In the genomic region with DNA sequence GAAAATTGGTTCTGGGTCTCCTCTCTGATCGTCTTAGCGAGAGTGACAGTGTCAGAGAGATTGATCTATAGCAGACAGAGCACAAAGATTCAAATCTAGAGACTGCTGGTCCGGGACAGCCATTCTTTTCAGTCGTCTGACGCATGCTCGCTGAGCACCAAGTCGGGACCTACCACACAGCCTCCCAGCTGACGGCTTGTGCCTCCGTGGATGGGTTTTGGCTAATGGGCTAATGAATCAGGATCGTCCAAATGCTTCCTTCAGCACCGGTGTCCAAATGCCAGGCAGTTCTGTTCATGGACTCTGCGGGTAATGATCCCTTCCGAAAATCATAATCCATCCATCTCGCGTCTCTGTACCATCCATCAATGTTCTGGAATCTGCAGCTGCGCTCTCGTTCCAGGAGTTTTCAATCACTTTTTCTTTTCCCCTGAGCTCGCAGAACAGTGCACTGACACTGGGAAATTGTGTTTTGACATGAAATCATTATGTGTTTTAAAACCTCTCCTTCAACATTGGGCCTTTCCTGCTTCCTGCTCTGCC, we compare ENCODE assay signal across 27 mouse cellular contexts. TPM values are rescaled to one million over a fixed set of nuclear protein-coding genes. Genes with fewer than 3 reads are reported as not detected.
DNase-seq lines count a peak whose midpoint lies in the region; ATAC-seq and TF ChIP-seq lines count a peak whose summit lies in the region.
"Had no signal": no experiment of that assay in that cellular context is flagged by ENCODE, and none has a peak within 500 bp of the region (broad histone marks: within the 10 kb centered on the region; RNA-seq: fewer than 3 reads in every experiment).

No protein-coding gene starts in this region.

- 0 out of 2 replicates have a peak, but pooled peaks have one; percentile 35 for ATAC-seq in hindbrain, embryonic 11.5 days (ENCODE audit: low FRiP score)
- peak; percentile 58; the same call in 1 of the 2 replicates for ATAC-seq in hindbrain, embryonic 12.5 days (ENCODE audit: low FRiP score)
- peak; percentile 44; the same call in 1 of the 2 replicates for ATAC-seq in hindbrain, embryonic 14.5 days (ENCODE audit: low FRiP score)
- peak; percentile 70 for ATAC-seq in hindbrain, embryonic 16.5 days
- no peak for ATAC-seq in intestine, postnatal 0 days
- ATAC-seq: activated CD4-positive, CD25-positive, alpha-beta regulatory T cell, adult 4 months; CD4-positive, CD25-positive, alpha-beta regulatory T cell, adult 4 months; forebrain, embryonic 14.5 days; forebrain, embryonic 16.5 days; Patski had no signal

- DNase-seq in hindbrain, embryonic 11.5 days (ENCODE audit: low spot score): no peak
- DNase-seq in hindbrain, embryonic 10.5 days (ENCODE audit: low spot score): no peak
- DNase-seq in hindbrain, embryonic 14.5 days (ENCODE audit: low spot score): peak; percentile 25
- no peak for DNase-seq in heart, adult 8-10 months (ENCODE audit: low spot score)
- DNase-seq in cerebellum, adult 11-12 months: no peak
- DNase-seq: adrenal gland, adult 8-10 months; adrenal gland, postnatal 14 days; adrenal gland, postnatal 36 days; B cell, adult 2 months; cerebellum, adult 2 months; cerebellum, adult 9-10 months; cerebellum, postnatal 10 days; cerebellum, postnatal 25 days had no signal

- H3K4me2 ChIP-seq in hindbrain, embryonic 11.5 days (replicated peaks; ENCODE audit: low read depth, low read length): no peak overlapping the region
- no peak overlapping the region for H3K4me2 ChIP-seq in hindbrain, embryonic 12.5 days (replicated peaks)
- peak overlapping the region; percentile 21 for H3K4me2 ChIP-seq in hindbrain, embryonic 14.5 days (replicated peaks)
- peak overlapping the region; percentile 24; the same call in 1 of the 2 replicates for H3K4me2 ChIP-seq in hindbrain, embryonic 16.5 days (ENCODE audit: low read length)
- no peak overlapping the region for H3K4me2 ChIP-seq in intestine, postnatal 0 days (replicated peaks; ENCODE audit: low read depth)
- H3K4me2 ChIP-seq: embryonic facial prominence, embryonic 12.5 days; forebrain, embryonic 12.5 days had no signal

- H3K27ac ChIP-seq in hindbrain, embryonic 11.5 days (ENCODE audit: low read depth, low read length): no peak overlapping the region
- no peak overlapping the region for H3K27ac ChIP-seq in hindbrain, embryonic 10.5 days
- 0 out of 2 replicates have a peak overlapping the region, but pooled peaks have one; percentile 18 for H3K27ac ChIP-seq in hindbrain, embryonic 12.5 days
- H3K27ac ChIP-seq in hindbrain, embryonic 14.5 days: peak overlapping the region; percentile 51; the same call in 1 of the 2 replicates
- no peak overlapping the region for H3K27ac ChIP-seq in hindbrain, embryonic 16.5 days (ENCODE audit: low read depth, low read length)
- no peak overlapping the region for H3K27ac ChIP-seq in intestine, postnatal 0 days (ENCODE audit: low read depth, low read length)
- H3K27ac ChIP-seq: embryonic facial prominence, embryonic 10.5 days; embryonic facial prominence, embryonic 12.5 days; forebrain, embryonic 12.5 days had no signal

- H3K9me3 ChIP-seq in hindbrain, embryonic 11.5 days (ENCODE audit: control insufficient read depth, low read length): no peaks in the 10 kb centered on the region
- no peaks in the 10 kb centered on the region for H3K9me3 ChIP-seq in hindbrain, embryonic 10.5 days
- no peaks in the 10 kb centered on the region for H3K9me3 ChIP-seq in hindbrain, embryonic 12.5 days (replicated peaks)
- H3K9me3 ChIP-seq in hindbrain, embryonic 14.5 days (ENCODE audit: control insufficient read depth, low read length): no peaks in the 10 kb centered on the region
- no peaks in the 10 kb centered on the region for H3K9me3 ChIP-seq in hindbrain, embryonic 16.5 days (ENCODE audit: control insufficient read depth, low read length)
- H3K9me3 ChIP-seq in intestine, postnatal 0 days (ENCODE audit: control insufficient read depth): no peaks in the 10 kb centered on the region
- H3K9me3 ChIP-seq: embryonic facial prominence, embryonic 10.5 days; embryonic facial prominence, embryonic 12.5 days; forebrain, embryonic 12.5 days had no signal

- TF ChIP-seq CTCF in intestine, postnatal 0 days (IDR thresholded peaks at IDR 0.05; ENCODE audit: low read depth): no peak

- H3K36me3 ChIP-seq in hindbrain, embryonic 11.5 days (ENCODE audit: control insufficient read depth, insufficient read depth, low read length): no peaks in the 10 kb centered on the region
- no peaks in the 10 kb centered on the region for H3K36me3 ChIP-seq in hindbrain, embryonic 10.5 days
- no peaks in the 10 kb centered on the region for H3K36me3 ChIP-seq in hindbrain, embryonic 12.5 days
- no peaks in the 10 kb centered on the region for H3K36me3 ChIP-seq in hindbrain, embryonic 14.5 days (replicated peaks; ENCODE audit: control insufficient read depth, insufficient read depth)
- no peaks in the 10 kb centered on the region for H3K36me3 ChIP-seq in hindbrain, embryonic 16.5 days (ENCODE audit: control insufficient read depth, insufficient read depth, low read length)
- H3K36me3 ChIP-seq in intestine, postnatal 0 days (ENCODE audit: control insufficient read depth, insufficient read depth): no peaks in the 10 kb centered on the region
- H3K36me3 ChIP-seq: embryonic facial prominence, embryonic 10.5 days; embryonic facial prominence, embryonic 12.5 days; forebrain, embryonic 12.5 days; G1E had no signal

- 75% methylated on average over 18 of the region's 18 CpGs for WGBS in hindbrain, embryonic 11.5 days
- WGBS in hindbrain, embryonic 10.5 days: 84% methylated on average over 18 of the region's 18 CpGs
- WGBS in hindbrain, embryonic 12.5 days: 70% methylated on average over 18 of the region's 18 CpGs
- WGBS in hindbrain, embryonic 14.5 days: 66% methylated on average over 18 of the region's 18 CpGs
- 69% methylated on average over 18 of the region's 18 CpGs for WGBS in hindbrain, embryonic 16.5 days
- WGBS in intestine, postnatal 0 days: 80% methylated on average over 18 of the region's 18 CpGs

- H3K9ac ChIP-seq in hindbrain, embryonic 11.5 days (ENCODE audit: low read depth, low read length): no peak overlapping the region
- no peak overlapping the region for H3K9ac ChIP-seq in hindbrain, embryonic 12.5 days
- no peak overlapping the region for H3K9ac ChIP-seq in hindbrain, embryonic 14.5 days
- no peak overlapping the region for H3K9ac ChIP-seq in hindbrain, embryonic 16.5 days (ENCODE audit: low read depth, low read length)
- no peak overlapping the region for H3K9ac ChIP-seq in intestine, postnatal 0 days (ENCODE audit: low read depth, low read length)
- H3K9ac ChIP-seq: embryonic facial prominence, embryonic 12.5 days; forebrain, embryonic 12.5 days had no signal

- H3K4me1 ChIP-seq in hindbrain, embryonic 11.5 days (replicated peaks; ENCODE audit: control insufficient read depth, insufficient read depth, low read length): no peaks in the 10 kb centered on the region
- peaks cover 3% of the 10 kb centered on the region for H3K4me1 ChIP-seq in hindbrain, embryonic 10.5 days (replicated peaks)
- H3K4me1 ChIP-seq in hindbrain, embryonic 12.5 days: peaks cover 4% of the 10 kb centered on the region; the same call in 1 of the 2 replicates
- H3K4me1 ChIP-seq in hindbrain, embryonic 14.5 days (replicated peaks; ENCODE audit: control insufficient read depth, insufficient read depth, low read length): no peaks in the 10 kb centered on the region
- no peaks in the 10 kb centered on the region for H3K4me1 ChIP-seq in hindbrain, embryonic 16.5 days (ENCODE audit: control insufficient read depth, insufficient read depth, low read depth, low read length)
- no peaks in the 10 kb centered on the region for H3K4me1 ChIP-seq in intestine, postnatal 0 days (replicated peaks; ENCODE audit: control insufficient read depth, insufficient read depth, low read length)

- no peaks in the 10 kb centered on the region for H3K27me3 ChIP-seq in hindbrain, embryonic 11.5 days (ENCODE audit: control insufficient read depth, insufficient read depth, low read length)
- no peaks in the 10 kb centered on the region for H3K27me3 ChIP-seq in hindbrain, embryonic 10.5 days (ENCODE audit: insufficient read depth, poor library complexity, severe bottlenecking)
- H3K27me3 ChIP-seq in hindbrain, embryonic 12.5 days: no peaks in the 10 kb centered on the region; the same call in 1 of the 2 replicates
- no peaks in the 10 kb centered on the region for H3K27me3 ChIP-seq in hindbrain, embryonic 14.5 days (ENCODE audit: control insufficient read depth, insufficient read depth, low read length)
- no peaks in the 10 kb centered on the region for H3K27me3 ChIP-seq in hindbrain, embryonic 16.5 days (replicated peaks; ENCODE audit: control insufficient read depth, insufficient read depth, low read length)
- H3K27me3 ChIP-seq in intestine, postnatal 0 days (replicated peaks; ENCODE audit: control insufficient read depth, insufficient read depth, low read length): no peaks in the 10 kb centered on the region
- H3K27me3 ChIP-seq: CH12.LX; embryonic facial prominence, embryonic 12.5 days; forebrain, embryonic 12.5 days; Patski had no signal

- no peak overlapping the region for H3K4me3 ChIP-seq in hindbrain, embryonic 11.5 days (ENCODE audit: low read depth, low read length)
- H3K4me3 ChIP-seq in hindbrain, embryonic 10.5 days: no peak overlapping the region
- H3K4me3 ChIP-seq in hindbrain, embryonic 12.5 days: no peak overlapping the region
- H3K4me3 ChIP-seq in hindbrain, embryonic 14.5 days (replicated peaks; ENCODE audit: low read length): peak overlapping the region; percentile 8; the same call in 1 of the 2 replicates
- peak overlapping the region; percentile 6; the same call in 1 of the 2 replicates for H3K4me3 ChIP-seq in hindbrain, embryonic 16.5 days (ENCODE audit: low read length)
- H3K4me3 ChIP-seq in intestine, postnatal 0 days (ENCODE audit: low read depth, low read length): no peak overlapping the region
- H3K4me3 ChIP-seq: embryonic facial prominence, embryonic 10.5 days; embryonic facial prominence, embryonic 12.5 days; forebrain, embryonic 12.5 days had no signal

RNA-seq across cellular contexts. Expression of gene C1ql2, which starts 44.7 kb away (rescaled TPM):
- polyA plus RNA-seq in hindbrain, embryonic 11.5 days (2014; fragmentation: Nextera tagmentation; extraction: Ambion mirVana): 0.57 and 1.1 TPM in 2 replicates
- 0.54 and 1.8 TPM in 2 replicates for polyA plus RNA-seq in hindbrain, embryonic 10.5 days (2016; fragmentation: Nextera tagmentation; extraction: Ambion mirVana)
- polyA plus RNA-seq in hindbrain, embryonic 12.5 days (2016; fragmentation: Nextera tagmentation; extraction: Ambion mirVana): 2.7 and 3.3 TPM in 2 replicates
- polyA plus RNA-seq in hindbrain, embryonic 14.5 days (2014; fragmentation: Nextera tagmentation; extraction: Ambion mirVana): 4.9 and 5.4 TPM in 2 replicates
- polyA plus RNA-seq in hindbrain, embryonic 16.5 days (2015; fragmentation: Nextera tagmentation; extraction: Ambion mirVana): 5.4 and 5.8 TPM in 2 replicates
- under 1 TPM in 1 of 4 experiments, not detected in 3; 0.14 TPM for total RNA-seq in heart, adult 8-10 months (2022)
- not detected in 2 replicates for polyA plus RNA-seq in intestine, postnatal 0 days (2015; fragmentation: Nextera tagmentation; extraction: Ambion mirVana)
- total RNA-seq: adrenal gland, adult 18-20 months; adrenal gland, adult 8-10 months; adrenal gland, postnatal 14 days; adrenal gland, postnatal 36 days; CH12.LX had no signal
- polyA plus RNA-seq: activated CD4-positive, CD25-positive, alpha-beta regulatory T cell, adult 4 months; CD4-positive, CD25-positive, alpha-beta regulatory T cell, adult 4 months; G1E; Patski had no signal

Comparison
In these comparisons a context has a peak if more than half of its experiments do, and no peak if none do; other contexts are left out.
1. H3K27ac ChIP-seq: peak in hindbrain, embryonic 12.5 days (single experiment) and hindbrain, embryonic 14.5 days (single experiment); none in hindbrain, embryonic 11.5 days (single experiment), hindbrain, embryonic 10.5 days (single experiment), hindbrain, embryonic 16.5 days (single experiment) and intestine, postnatal 0 days (single experiment).
2. H3K4me2 ChIP-seq: peak in hindbrain, embryonic 14.5 days (single experiment) and hindbrain, embryonic 16.5 days (single experiment); none in hindbrain, embryonic 11.5 days (single experiment), hindbrain, embryonic 12.5 days (single experiment) and intestine, postnatal 0 days (single experiment).
3. H3K4me3 ChIP-seq: peak in hindbrain, embryonic 14.5 days (single experiment) and hindbrain, embryonic 16.5 days (single experiment); none in hindbrain, embryonic 11.5 days (single experiment), hindbrain, embryonic 10.5 days (single experiment), hindbrain, embryonic 12.5 days (single experiment) and intestine, postnatal 0 days (single experiment).